Mouse (Mus musculus) G1E (cell line): Measurements from ENCODE around the gene Htatip2.

Experiments used
- CTCF ChIP-seq: IDR thresholded peaks from 2 replicates; pipeline ENCODE4 v1.5.1; 2012; ENCODE audit warnings: low read depth, low read length, inconsistent platforms, mixed read lengths
- TAL1 ChIP-seq: conservative IDR thresholded peaks from 2 replicates; pipeline ENCODE4 v1.6.1; 2012; ENCODE audit warnings: low read depth, low read length, inconsistent platforms, mixed read lengths

DNA sequence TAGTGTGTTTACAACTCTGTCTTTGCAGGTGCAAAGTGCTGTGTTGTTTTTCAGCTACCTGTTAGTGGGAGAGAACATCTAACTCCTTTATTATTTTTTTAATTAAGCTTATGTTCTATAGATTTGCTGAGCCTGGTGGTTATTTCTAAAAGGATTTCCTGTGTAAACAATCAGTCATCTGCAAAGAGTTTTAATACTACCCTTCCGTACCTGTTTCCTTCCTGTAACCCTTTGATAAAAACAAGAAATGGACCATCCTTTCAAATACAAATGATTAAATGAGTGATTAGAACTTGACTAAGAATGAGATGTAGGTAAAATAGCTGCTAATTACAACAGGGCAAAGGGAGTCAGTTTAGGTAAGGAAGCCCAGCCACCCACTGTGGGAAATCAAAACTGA is 62.5 kb downstream of the Htatip2 start:
- TF ChIP-seq CTCF (no peak), TAL1 (no peak)
